Mouse (Mus musculus) cerebellum, postnatal 4 days (tissue): ENCODE results near the gene Sema4d.

Experiments used
- DNase-seq, 2 experiments: peaks; one replicate each; pipeline ENCODE4 v3.0.0; 2022; ENCODE audit warnings: low spot score in 2 of 2, mixed read lengths in 1 of 2

Sema4d gene

DNA sequence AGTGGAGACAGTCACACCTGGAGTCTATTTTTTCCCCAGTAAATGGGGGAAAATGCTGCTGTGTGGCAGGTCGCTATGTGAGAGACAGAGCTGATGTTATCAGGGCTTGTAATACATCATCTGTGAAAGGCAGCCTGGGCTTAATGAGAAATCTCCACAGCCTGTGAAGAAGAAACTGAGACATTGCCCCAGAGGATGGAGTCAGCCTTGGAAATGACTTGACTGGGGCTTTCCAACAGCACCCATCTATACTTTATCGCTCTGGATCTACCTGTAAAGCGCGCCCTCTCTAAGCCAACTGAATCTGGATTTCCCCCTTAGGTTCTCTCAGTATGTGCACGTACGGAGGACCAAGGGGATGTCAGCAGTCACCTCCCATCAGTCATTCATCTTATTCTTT, 21.1 kb upstream of the Sema4d start:
- no peak for DNase-seq

DNA sequence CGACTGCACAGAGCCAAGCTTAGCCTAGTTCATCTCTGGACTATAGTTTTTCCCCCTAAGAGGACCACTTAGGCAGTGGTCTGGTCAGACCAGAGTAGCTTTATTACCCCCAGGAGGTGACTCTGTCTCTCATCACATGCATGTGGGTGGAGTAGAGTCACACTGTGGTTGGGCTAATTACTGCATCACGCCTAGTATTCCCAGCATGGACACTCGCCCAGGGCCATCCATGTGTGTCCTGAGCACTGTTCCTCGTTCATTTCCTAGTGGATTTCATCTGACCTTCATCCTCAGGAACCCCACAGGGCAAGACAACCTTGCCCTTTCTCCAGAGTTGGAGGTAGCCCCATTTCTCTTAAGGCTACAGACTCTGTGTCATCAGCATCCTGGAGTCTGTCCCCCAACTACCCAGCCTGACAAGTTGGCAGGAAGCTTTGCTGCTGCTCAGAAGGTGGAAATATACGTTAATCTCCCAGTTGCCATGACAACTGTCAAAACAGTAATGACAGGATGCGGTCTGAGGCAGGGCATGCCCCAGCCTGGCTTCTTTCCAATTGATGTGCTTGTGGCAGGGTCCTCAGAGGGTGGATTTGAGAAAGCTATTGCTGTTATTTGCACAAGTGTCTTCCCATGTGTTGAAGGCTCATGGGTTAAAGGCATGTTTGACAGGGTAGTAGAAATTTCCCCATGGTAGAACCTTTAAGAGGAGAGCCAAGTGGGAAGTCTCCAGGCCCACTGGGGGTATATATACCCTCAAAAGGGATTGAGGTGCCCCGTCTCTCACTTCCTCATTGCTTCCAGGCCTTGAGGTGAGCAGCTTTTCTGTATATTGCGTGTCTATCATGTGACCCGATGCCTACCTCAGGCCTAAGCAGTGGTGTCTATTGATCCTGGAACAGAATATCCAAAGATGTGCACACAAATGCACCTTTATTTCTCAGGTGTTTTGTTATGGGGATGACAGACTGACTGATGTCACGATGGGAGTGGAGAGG, 20.4 kb upstream of the Sema4d start:
- DNase-seq: no peak

DNA sequence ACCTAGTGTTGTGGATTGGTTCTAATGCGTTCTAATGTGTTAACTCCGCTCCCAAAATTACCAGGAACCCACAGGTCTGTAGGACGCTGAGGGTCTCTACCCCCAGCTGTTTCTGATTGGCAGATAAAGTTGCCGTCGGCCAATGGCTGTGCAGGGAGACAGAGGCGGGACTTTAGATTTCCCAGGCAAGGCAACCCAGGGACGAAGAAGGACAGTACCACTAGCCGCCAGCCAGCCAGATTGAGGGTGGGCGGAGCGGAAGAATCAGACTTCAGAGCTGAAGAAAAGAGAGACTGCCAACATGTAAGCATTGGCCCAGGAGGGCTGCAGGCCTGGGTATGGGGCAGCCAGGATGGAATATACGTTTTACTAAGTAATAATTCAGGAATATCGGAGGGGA, 14.6 kb upstream of the Sema4d start:
- peak in 1 of 2 experiments; percentile 48 for DNase-seq

DNA sequence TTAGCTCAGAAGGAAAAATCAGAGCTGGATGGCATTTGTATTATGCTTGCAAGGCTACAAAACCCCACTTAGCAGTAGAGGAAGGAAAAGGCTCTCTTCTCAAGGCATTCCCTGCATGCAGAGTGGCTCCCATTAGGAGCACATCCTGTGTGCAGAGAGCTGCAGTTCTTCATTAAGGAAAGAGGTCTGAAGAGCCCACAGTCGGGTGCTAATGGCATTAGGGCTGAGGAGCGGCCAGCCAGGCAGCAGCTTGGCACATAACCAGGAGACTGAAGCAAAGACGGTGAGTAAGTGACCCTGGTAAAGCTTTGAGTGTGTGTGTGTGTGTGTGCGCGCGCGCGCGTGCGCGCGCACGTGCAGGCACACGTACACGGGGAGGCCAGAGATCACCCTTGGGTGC, 12.7 kb upstream of the Sema4d start:
- DNase-seq: peak in 1 of 2 experiments; percentile 37

DNA sequence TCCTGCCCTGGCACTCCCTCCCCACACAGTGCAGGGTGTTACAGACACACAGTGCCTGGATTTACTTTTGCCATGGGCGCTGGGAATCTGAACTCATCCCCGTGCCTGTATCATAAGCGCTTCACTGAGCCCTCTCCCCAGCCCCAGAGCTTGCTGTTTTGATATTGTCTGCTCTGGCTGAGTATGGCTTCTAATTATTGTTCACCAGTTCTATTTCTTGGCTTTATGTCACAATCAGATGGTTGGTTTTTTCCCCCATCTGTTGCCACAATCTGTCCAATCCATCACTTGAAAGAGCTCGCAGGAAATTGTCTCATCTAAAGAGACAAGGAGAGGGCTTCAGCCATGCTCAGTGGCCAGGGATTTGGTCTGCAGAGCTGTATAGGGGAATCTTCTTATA, 12.1 kb upstream of the Sema4d start:
- DNase-seq: peak in 1 of 2 experiments; percentile 36

DNA sequence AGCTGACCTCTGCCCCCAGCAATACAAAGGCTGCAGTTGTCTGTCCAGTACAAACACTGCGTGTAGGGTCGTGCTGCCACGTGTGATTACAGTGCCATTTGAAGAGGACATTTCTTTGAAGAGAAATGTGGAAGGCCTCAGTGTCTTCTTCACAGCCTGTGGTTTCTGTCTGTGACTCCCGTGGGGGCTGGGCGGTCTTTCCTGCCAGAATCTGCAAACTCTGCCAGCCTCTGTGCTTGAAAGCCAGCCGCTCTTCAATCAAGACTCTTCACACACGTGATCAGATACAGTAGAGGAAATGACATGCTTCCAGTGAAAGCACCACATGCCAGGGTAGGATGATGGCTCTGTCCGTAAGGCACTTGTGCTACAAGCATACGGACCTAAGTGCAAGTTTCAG, 7.4 kb upstream of the Sema4d start:
- DNase-seq: no peak

DNA sequence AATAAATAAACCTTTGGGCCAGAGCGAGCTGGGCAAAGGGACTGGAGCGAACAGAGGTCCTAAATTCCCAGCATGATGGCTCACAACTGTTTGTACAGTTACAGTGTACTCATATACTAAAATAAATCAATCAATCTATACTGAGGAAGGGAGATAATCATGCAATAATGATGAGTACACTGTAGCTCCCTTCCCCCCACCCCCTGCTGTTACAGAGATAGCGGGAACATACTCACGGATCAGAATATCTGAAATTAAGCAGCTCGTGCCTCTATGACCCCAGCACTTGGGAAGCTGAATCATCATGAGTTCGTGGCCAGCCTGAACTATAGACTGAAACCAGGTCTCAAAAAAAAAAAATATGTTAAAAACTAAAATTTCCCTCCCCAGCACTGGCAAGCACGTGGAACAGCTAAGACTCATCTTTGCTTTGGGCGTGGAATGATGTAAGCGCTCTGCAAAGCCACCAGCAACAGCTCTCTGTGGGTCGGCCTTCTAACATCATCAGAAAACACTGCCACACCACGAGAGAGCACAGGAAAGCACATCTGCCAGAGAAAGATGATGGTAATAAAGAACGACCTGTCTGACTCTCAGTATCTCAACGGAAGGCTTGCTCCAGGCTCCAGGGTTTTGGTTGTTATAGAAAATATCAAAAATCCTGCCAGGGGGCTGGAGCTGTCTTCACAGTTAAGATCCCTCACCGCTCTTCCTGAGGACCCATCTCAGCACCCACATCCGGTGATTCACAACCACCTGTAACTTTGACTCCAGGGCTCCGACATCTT, 6.4 kb upstream of the Sema4d start:
- DNase-seq: no peak

DNA sequence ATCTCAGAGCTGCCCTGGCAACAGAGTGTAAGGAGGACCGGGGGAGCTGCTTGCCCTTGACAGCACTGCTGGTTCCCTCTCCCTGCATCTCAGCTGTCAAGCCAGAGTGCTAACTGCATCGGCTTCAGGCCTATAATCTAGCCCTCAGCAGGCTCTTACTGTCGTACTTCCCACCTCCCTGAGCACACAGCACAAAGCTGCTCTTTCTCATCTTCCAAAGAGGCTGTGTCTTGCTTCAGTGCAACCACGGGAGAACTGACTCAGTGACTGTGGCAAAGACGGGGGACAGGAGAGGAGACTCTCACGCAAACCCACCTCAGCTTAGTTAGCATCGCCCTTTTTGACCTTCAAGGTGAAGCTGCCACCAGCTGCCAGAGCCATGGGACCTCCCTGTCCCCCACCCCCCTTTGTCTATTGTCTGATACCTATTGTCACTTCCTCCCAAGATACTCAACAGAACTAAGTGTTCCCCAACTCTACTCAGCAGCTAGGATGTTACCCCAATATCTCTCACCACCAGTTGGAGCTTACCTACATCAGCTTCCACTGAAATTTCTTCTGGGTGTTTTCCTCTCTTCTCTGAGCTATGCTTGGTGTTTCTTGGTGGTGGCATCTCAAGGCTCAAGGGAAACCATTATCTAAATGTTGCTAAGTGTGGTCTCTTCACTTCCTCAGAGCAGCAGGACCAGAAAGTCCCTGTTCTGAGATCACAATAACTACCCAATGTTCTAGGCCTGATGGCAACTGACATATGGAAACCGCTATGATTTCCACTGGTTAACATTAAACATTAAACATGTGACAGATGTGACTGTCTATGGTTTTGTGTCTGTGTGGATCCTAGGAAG, 4.6 kb upstream of the Sema4d start:
- no peak for DNase-seq

DNA sequence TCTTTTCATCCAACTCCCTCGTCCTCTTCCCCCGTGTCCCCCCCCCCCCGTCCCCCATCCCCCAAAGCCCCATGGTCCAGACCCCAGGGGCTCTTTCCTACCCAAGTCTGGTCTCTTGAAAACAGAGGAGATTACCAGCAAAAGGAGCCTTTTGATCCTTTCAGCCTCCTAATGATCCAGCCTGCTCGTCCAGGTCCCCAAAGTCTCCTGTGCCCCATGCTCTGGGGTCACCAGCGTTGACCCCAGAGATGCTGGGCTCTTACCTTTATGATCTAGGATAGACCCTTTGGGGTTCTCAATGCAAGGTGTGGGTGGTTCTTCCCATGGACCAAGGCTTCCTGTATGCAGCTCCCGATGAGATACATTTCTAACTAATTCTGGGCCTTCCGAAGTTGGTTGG, 401 bp upstream of the Sema4d start:
- no peak for DNase-seq

DNA sequence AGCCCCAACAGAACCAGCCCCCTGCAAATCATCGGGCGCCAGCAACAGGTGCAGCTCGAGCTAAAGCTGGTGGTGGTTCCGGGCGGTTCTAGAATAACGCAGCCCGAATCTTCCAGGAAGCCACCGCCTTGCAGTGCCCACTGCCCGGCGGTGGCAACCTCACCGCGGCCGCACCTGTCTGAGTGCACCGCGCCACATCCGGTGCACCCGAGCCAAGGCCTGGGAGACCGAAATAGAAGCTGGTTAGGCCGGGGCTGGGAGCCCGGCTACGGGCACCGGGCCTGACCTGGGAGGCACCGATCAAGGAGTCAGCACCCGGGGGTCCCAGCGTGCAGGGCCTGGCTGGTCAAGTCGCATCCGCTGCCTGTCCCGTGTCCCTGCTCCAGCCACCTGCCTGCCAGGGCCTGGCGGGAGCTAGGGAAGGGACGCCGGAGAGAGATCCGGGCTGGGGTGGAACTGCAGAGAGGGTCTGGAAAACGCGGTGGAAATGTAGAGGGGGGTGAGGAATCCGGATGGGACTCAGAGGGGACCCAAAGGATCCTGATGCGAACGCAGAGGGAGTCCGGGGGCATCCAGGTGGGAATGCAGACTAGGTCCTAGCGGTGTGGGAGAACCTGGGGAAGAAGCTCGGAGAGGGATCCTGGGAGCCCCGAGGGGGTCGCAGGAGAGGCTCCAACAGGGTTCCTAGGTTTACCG, 670 bp downstream of the Sema4d start:
- peak in 1 of 2 experiments; percentile 40 for DNase-seq

DNA sequence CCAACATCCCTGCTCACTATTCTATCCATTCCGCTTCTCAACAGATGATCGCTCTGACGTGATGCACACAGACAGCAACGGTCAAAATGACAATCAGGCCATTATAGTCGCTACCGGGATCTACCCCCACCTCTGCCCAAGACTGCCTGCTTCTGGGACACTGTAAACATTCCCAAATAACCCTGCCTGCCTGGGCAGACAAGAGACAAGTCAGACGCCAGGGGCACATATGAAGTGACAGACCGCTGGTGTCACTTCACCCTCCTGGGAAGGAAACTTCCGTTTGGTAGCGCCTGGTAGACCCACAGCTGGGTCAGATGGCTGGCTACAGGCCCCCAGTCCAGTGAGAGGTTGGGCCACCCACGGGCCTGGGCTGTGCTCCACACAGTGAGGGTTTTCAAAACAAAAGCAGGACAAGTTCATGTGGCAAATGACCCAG, 1.4 kb downstream of the Sema4d start:
- DNase-seq: no peak

DNA sequence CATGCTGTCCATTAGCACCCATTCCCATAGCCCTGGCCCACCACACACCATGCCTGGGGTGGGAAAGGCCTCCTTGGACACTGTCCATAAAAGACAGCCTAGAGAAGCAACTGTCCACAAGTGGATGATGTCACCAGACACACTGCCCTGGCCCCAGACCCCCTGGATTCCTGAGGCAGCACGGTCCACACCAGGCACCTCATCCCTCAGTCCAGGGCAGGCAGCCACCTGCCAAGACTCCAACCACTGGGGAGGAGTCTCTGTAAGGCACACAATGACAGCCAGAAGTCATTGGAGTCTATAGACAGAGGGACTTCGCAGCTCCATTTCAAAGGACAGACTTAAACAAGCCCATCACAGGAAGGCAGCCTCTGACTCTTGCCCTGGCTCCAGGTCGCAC, 1.9 kb downstream of the Sema4d start:
- no peak for DNase-seq

DNA sequence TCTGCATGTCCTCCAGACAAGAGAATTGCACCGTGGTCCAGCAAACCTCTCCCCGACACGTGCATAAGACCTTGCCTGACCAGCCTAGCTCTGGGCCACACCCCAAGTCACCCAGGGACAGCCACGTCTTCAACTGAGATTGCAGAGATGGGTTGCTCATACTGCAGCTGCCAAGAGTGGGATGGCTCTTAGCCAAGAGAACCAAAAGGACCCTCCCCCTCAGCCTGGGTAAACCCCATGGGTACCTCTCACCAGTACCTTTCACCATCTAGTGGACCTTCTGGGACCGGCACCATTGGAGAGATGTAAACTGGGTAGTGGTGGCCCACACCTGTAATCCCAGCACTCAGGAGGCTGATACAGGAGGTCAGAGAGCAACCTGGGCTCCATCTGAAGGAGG, 2.8 kb downstream of the Sema4d start:
- no peak for DNase-seq

DNA sequence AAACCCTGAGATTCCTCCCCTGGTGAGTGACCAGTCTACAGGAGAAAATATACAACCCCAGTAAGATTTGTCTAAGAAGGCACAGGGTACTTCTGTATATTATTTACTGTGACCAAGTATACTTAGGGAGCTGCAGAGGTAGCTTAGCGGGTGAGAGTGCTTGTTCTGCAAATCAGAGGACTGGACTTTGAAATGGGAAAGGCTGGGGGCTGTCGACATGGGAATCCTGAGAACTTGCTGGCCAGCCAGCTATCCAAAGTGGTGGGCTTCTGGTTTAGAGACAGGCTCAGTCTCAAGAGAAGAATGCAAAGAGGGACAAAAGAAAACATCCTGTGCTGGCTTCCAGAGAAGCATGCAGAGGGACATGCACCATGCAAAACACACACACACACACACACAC, 5.7 kb downstream of the Sema4d start:
- DNase-seq: no peak

DNA sequence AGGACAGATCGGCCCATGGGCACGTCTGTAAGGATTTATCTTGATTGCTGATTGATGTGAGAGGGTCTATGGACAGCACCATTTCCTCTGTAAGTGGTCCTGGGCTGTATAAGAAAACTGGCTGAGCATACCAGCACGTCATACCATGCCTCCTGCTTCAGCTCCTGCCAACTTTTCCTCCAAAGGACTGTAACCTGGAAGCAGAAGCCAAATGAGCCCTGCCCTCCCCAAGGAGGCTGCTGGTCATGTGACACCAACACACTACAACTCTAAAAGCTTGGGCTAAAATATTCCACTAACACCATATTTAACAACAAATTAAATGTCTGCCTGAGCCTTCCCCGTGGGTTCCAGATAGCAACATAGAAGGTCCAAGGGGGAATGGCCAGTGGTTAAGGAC, 6.9 kb downstream of the Sema4d start:
- DNase-seq: no peak

DNA sequence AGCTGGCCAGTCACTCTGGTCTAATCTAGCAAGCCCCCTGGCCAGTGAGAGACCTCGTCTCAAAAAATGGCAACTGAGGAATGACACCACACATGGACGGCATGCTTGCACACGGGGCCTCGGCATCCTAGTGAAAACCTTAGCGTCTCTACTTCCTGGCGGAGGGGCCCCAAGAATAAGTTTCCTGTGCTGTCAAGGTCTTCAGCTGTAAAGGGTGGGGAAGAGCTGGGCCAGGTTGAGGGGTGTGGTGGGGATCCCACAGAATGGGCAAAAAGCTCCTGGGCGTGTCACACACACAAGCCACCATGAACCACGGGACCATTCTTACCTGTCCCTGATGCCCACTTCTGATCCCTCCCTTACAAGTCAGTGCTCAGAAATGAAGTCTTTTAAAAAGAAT, 9.1 kb downstream of the Sema4d start:
- no peak for DNase-seq

DNA sequence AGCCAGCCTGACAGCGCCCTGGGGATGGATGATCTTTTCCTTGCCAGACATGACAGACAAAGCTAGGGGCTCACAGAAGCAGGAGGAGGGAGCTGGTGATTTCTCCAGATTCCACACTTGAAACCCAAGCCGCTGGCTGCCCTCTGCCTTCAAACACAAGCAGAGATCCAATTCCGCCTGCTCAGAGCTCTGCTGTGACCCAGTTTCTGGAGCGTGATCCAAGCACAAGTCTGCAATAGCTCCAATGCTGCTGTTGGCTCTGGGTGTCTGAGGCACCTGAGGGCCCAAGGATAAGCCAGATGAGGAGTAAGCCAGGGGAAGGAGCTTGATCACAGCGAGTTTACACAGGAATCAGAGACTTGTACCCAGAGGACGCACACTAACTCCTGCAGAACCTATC, 9.7 kb downstream of the Sema4d start:
- no peak for DNase-seq

DNA sequence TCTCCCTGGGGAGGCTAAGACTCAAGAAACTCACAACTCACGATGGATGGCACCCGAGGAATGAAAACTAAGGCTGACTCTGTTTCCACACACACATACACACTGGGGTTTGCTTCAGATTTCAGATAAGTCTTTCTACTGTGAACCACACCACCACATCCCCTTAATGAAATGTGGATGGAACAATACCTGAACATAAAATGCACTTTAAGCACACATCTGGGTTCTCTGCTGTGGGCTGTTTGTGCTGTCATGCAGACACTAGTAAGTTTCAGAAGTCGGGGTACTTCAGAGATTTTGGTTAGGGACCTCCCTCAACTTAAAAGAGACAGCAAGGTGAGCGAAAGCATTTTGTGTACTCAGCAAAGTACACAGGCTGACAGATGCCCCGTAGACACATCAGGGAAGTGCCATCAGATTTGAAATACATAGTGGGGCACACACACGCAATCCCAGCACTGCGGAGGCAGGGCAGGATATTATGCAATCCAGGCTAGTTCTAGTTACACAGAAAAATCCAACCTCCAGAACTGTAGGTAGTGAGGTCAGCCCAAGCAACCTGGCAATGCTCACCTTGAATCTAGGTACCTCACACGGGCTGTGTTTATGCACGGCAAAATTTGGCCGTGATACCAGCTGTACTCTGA, 12.9 kb downstream of the Sema4d start:
- DNase-seq: no peak

DNA sequence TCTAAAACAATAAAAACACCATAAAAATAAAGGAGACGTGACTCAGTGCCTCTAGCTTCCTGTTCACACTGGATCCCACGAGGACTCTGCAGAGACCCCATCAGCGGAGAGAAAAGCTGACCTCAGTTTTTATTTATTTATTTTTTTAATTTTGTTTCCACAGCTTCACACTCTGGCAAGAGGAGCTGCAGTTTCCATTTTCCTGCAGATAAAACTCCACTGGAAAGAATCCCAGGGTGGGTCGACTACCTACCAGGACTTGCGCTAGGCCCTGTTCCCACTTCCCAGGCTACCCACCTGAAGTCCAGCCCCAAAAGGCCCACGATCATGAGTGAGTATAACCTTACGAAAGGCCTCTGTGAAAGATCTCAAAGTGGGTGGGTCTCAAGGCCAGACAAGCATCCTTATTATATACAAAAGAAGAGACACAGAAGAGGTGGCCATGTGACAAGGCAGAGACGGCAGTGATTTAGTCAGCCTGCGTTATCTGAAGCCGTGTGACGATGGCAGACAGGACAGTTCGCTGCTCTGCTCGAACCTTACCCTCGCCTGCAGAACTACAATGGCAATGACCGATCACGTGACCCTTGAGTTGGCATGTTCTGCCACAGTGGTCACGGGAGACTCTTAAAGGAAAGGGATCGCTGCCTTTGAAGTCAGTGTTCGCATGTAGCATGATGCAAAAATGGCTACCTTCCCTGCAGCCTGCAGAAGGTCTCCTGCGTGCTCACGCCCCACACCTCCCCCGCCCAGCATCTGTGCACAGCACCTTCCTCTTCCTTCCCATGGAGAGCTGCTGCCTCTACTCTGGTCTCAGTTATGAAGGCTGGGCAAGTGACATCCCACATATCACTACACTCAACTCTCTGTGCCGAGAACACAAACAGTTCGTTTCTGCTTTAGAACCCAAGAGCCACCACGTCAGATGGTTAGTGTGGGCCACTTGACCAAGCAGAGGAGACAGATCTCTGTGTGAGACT, 14.3 kb downstream of the Sema4d start:
- no peak for DNase-seq
